Mouse (Mus musculus) lung, postnatal 0 days (tissue): ENCODE data around the gene Ubr3.
A peak's percentile ranks its signal among the peaks of the same experiment; 100 is the strongest.

Experiments used
- CTCF ChIP-seq: IDR thresholded peaks from 2 replicates; pipeline ENCODE4 v1.5.1; 2016; ENCODE audit warnings: antibody characterized with exemption, mild to moderate bottlenecking
- EP300 ChIP-seq: IDR thresholded peaks from 2 replicates; pipeline ENCODE4 v1.6.1; 2016; ENCODE audit warnings: antibody characterized with exemption, mild to moderate bottlenecking, control low read depth

GRCm38 (mm10) chr2:69856392-69856791 lies 40.7 kb upstream of the Ubr3 start:
- peak; percentile 69 for TF ChIP-seq CTCF
- TF ChIP-seq EP300, result no peak
